Mouse (Mus musculus): ENCODE data around the gene Klrb1f. TPM values are rescaled to one million over a fixed set of nuclear protein-coding genes. Genes with fewer than 3 reads are reported as not detected.
"Not testable (repeated sequence)": the region's sequence is repeated elsewhere in the genome, so short reads cannot be mapped to it uniquely, and the experiment has no call there.

Klrb1f gene
- polyA plus RNA-seq, 1 experiment from 2014 or later, result 0.55 TPM

DNA sequence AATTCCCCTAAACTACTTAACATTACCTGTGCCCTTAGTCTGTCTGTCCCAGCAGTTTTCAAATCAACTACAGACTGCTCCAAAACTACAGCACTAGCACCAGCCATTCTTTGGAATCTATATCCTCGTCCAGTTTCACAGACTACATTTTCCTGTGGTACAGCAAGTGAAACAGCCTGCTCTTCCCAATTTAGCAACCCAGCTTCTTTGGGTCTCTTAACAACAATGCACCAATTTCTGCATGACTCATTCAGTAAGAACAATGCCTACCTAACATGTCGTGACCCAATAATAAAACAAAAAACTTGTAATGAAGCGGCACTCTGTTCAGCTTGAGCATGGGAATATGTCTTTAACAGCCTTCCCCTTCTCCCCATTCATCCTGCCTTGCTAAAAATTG lies 19.7 kb downstream of the Klrb1f start:
- no peak for ATAC-seq (replicated peaks; ENCODE audit: extremely low read depth, insufficient read depth, low FRiP score)
- 60% methylated on average over 3 of the region's 3 CpGs for WGBS
- Histone ChIP-seq H3K9ac (ENCODE audit: low read length) (no peak overlapping the region), H3K4me2 (ENCODE audit: low read depth, low read length) (no peak overlapping the region), H3K27ac (ENCODE audit: low read length) (no peak overlapping the region), H3K27me3 (ENCODE audit: control insufficient read depth, insufficient read depth, low read length) (no peaks in the 10 kb centered on the region), H3K36me3 (ENCODE audit: control insufficient read depth, insufficient read depth) (no peaks in the 10 kb centered on the region), H3K4me1 (ENCODE audit: control insufficient read depth, insufficient read depth, low read length) (no peaks in the 10 kb centered on the region), H3K9me3 (replicated peaks; ENCODE audit: control insufficient read depth, low read length) (no peaks in the 10 kb centered on the region), H3K4me3 (ENCODE audit: low read length) (no peak overlapping the region)

- Histone ChIP-seq H3K9ac (ENCODE audit: low read length) (no peak overlapping the region), H3K27ac (ENCODE audit: low read length) (no peak overlapping the region), H3K4me2 (ENCODE audit: low read depth, low read length) (no peak overlapping the region), H3K4me3 (ENCODE audit: low read length) (no peak overlapping the region), H3K36me3 (ENCODE audit: control insufficient read depth, insufficient read depth) (no peaks in the 10 kb centered on the region), H3K9me3 (replicated peaks; ENCODE audit: control insufficient read depth, low read length) (no peaks in the 10 kb centered on the region), H3K4me1 (ENCODE audit: control insufficient read depth, insufficient read depth, low read length) (no peaks in the 10 kb centered on the region), H3K27me3 (ENCODE audit: control insufficient read depth, insufficient read depth, low read length) (no peaks in the 10 kb centered on the region)
- 85% methylated on average over 3 of the region's 3 CpGs for WGBS
- ATAC-seq (replicated peaks; ENCODE audit: extremely low read depth, insufficient read depth, low FRiP score), result no peak
These were observed 20.2 kb downstream of the Klrb1f start for GRCm38 (mm10) chr6:129065857-129066256.

GRCm38 (mm10) chr6:129066530-129066929 lies 20.8 kb downstream of the Klrb1f start:
- H3K36me3 ChIP-seq (ENCODE audit: control insufficient read depth, insufficient read depth), result no peaks in the 10 kb centered on the region
- H3K4me3 ChIP-seq (ENCODE audit: low read length), result no peak overlapping the region
- H3K9ac ChIP-seq (ENCODE audit: low read length), result no peak overlapping the region
- no peaks in the 10 kb centered on the region for H3K4me1 ChIP-seq (ENCODE audit: control insufficient read depth, insufficient read depth, low read length)
- ATAC-seq (replicated peaks; ENCODE audit: extremely low read depth, insufficient read depth, low FRiP score), result no peak
- H3K9me3 ChIP-seq (replicated peaks; ENCODE audit: control insufficient read depth, low read length), result 0 out of 2 replicates have a peak, but pooled peaks cover 2% of the 10 kb centered on the region
- no peak overlapping the region for H3K4me2 ChIP-seq (ENCODE audit: low read depth, low read length)
- H3K27ac ChIP-seq (ENCODE audit: low read length), result no peak overlapping the region
- no peaks in the 10 kb centered on the region for H3K27me3 ChIP-seq (ENCODE audit: control insufficient read depth, insufficient read depth, low read length)

DNA sequence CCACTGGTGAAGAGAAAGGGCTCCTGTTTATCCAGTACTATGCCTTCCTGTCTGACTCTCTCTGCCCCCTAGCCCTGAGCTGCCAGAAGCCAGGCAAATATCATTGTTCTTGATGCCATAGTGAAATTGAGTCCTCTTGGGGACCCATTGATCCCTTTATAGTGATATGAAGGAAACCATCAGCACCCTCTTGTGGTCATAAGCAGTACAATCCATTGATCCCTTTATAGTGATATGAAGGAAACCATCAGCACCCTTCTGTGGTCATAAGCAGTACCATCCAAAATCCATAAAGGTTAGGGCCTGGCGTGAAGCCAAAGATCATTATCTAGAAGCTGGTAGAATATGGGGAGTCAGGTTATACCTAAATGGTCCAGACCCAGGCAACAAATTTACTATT lies 21.3 kb downstream of the Klrb1f start:
- H3K4me3 ChIP-seq (ENCODE audit: low read length), result no peak overlapping the region
- 0 out of 2 replicates have a peak, but pooled peaks have one; percentile 23 for ATAC-seq (replicated peaks; ENCODE audit: extremely low read depth, insufficient read depth, low FRiP score)
- 44% methylated on average over 1 of the region's 1 CpGs for WGBS

DNA sequence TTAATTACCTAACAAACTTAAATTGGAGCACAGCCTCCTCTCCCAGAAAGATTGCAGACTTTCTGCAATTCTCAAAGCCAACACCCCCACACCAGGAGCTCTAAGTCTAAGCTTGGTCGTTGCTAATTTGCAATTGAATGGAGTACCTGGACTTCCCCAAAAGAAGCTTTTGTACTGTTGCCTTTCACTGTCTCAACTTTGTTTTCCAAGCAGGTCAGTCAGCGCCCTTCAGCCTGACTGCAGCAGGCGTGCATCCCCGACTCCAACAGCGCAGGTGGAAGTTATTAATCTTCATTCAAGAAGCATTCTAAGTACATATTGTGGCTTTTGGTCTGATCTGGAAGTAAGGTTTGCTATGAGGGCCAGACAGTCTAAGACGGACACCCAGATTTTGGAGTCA lies 39.4 kb downstream of the Klrb1f start:
- Histone ChIP-seq H3K27me3 (ENCODE audit: control insufficient read depth, insufficient read depth, low read length) (no peaks in the 10 kb centered on the region), H3K4me1 (ENCODE audit: control insufficient read depth, insufficient read depth, low read length) (no peaks in the 10 kb centered on the region), H3K27ac (ENCODE audit: low read length) (no peak overlapping the region), H3K9ac (ENCODE audit: low read length) (no peak overlapping the region), H3K36me3 (ENCODE audit: control insufficient read depth, insufficient read depth) (no peaks in the 10 kb centered on the region), H3K4me2 (ENCODE audit: low read depth, low read length) (no peak overlapping the region), H3K4me3 (ENCODE audit: low read length) (no peak overlapping the region), H3K9me3 (replicated peaks; ENCODE audit: control insufficient read depth, low read length) (no peaks in the 10 kb centered on the region; the same call in 1 of the 2 replicates)
- no peak for ATAC-seq (replicated peaks; ENCODE audit: extremely low read depth, insufficient read depth, low FRiP score)
- WGBS, result 87% methylated on average over 6 of the region's 6 CpGs

More for the DNA sequence above, 21.3 kb downstream of the Klrb1f start:
- Histone ChIP-seq H3K36me3 (ENCODE audit: control insufficient read depth, insufficient read depth) (no peaks in the 10 kb centered on the region), H3K27me3 (ENCODE audit: control insufficient read depth, insufficient read depth, low read length) (no peaks in the 10 kb centered on the region), H3K4me2 (ENCODE audit: low read depth, low read length) (no peak overlapping the region), H3K4me1 (ENCODE audit: control insufficient read depth, insufficient read depth, low read length) (no peaks in the 10 kb centered on the region), H3K9me3 (replicated peaks; ENCODE audit: control insufficient read depth, low read length) (0 out of 2 replicates have a peak, but pooled peaks cover 2% of the 10 kb centered on the region), H3K27ac (ENCODE audit: low read length) (no peak overlapping the region), H3K9ac (ENCODE audit: low read length) (no peak overlapping the region)

GRCm38 (mm10) chr6:129086031-129086430 lies 40.3 kb downstream of the Klrb1f start:
- not testable (repeated sequence) for H3K4me1 ChIP-seq (ENCODE audit: control insufficient read depth, insufficient read depth, low read length); ATAC-seq (replicated peaks; ENCODE audit: extremely low read depth, insufficient read depth, low FRiP score); H3K4me3 ChIP-seq (ENCODE audit: low read length); H3K4me2 ChIP-seq (ENCODE audit: low read depth, low read length); H3K9me3 ChIP-seq (replicated peaks; ENCODE audit: control insufficient read depth, low read length); H3K36me3 ChIP-seq (ENCODE audit: control insufficient read depth, insufficient read depth); H3K27ac ChIP-seq (ENCODE audit: low read length); H3K9ac ChIP-seq (ENCODE audit: low read length); H3K27me3 ChIP-seq (ENCODE audit: control insufficient read depth, insufficient read depth, low read length)
- WGBS, result 75% methylated on average over 2 of the region's 2 CpGs

- Histone ChIP-seq H3K4me1 (ENCODE audit: control insufficient read depth, insufficient read depth, low read length) (no peaks in the 10 kb centered on the region), H3K36me3 (ENCODE audit: control insufficient read depth, insufficient read depth) (no peaks in the 10 kb centered on the region), H3K4me2 (ENCODE audit: low read depth, low read length) (no peak overlapping the region), H3K4me3 (ENCODE audit: low read length) (no peak overlapping the region), H3K9ac (ENCODE audit: low read length) (no peak overlapping the region), H3K27me3 (ENCODE audit: control insufficient read depth, insufficient read depth, low read length) (no peaks in the 10 kb centered on the region), H3K9me3 (replicated peaks; ENCODE audit: control insufficient read depth, low read length) (no peaks in the 10 kb centered on the region; the same call in 1 of the 2 replicates), H3K27ac (ENCODE audit: low read length) (no peak overlapping the region)
- ATAC-seq (replicated peaks; ENCODE audit: extremely low read depth, insufficient read depth, low FRiP score), result no peak
- WGBS, result 70% methylated on average over 1 of the region's 1 CpGs
These were observed 42.5 kb downstream of the Klrb1f start for GRCm38 (mm10) chr6:129088161-129088560.

DNA sequence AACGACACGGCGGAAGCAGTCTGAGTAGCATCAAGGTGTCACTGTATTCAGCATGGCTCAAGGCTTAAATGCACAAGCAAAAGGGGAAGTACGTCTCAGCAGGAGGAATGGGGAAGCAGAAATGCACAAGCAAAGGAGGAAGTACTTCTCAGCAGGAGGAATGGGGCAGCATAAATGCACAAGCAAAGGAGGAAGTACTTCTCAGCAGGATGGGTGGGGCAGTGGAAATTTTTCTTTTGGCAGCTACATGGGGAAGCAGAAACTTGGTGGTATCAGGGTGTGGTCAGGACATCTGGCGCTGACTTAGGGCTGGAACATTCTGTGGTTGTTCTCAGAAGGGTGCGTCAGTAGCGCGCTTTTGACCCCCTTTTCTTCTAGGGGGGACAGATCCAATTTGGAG lies 42.9 kb downstream of the Klrb1f start:
- H3K4me1 ChIP-seq (ENCODE audit: control insufficient read depth, insufficient read depth, low read length); H3K27me3 ChIP-seq (ENCODE audit: control insufficient read depth, insufficient read depth, low read length); H3K9me3 ChIP-seq (replicated peaks; ENCODE audit: control insufficient read depth, low read length); H3K4me2 ChIP-seq (ENCODE audit: low read depth, low read length); H3K36me3 ChIP-seq (ENCODE audit: control insufficient read depth, insufficient read depth); H3K4me3 ChIP-seq (ENCODE audit: low read length); H3K9ac ChIP-seq (ENCODE audit: low read length); ATAC-seq (replicated peaks; ENCODE audit: extremely low read depth, insufficient read depth, low FRiP score); H3K27ac ChIP-seq (ENCODE audit: low read length): not testable (repeated sequence)
- WGBS, result 91% methylated on average over 8 of the region's 8 CpGs

DNA sequence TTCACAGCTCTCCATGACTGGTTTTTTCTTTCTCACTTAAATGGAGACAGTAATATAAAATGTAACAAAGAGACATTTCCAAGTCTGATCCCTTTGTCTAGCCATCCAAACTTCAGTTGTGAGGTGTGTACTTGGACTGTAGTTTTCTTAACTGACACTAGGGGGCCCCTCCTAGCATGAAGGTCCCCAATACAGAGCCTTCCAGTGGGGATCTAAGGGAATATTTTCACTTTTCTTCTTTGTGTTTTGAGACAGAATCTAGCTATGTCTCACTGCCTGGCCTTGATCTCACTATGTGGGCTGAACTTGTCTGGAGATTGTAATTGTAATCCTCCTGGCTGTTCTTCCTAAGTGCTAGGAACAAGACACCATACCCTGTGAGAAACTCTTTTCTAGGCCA lies 49.5 kb downstream of the Klrb1f start:
- Histone ChIP-seq H3K36me3 (ENCODE audit: control insufficient read depth, insufficient read depth) (no peaks in the 10 kb centered on the region), H3K9ac (ENCODE audit: low read length) (no peak overlapping the region), H3K9me3 (replicated peaks; ENCODE audit: control insufficient read depth, low read length) (no peaks in the 10 kb centered on the region), H3K4me3 (ENCODE audit: low read length) (no peak overlapping the region), H3K27ac (ENCODE audit: low read length) (no peak overlapping the region), H3K4me1 (ENCODE audit: control insufficient read depth, insufficient read depth, low read length) (no peaks in the 10 kb centered on the region), H3K4me2 (ENCODE audit: low read depth, low read length) (no peak overlapping the region), H3K27me3 (ENCODE audit: control insufficient read depth, insufficient read depth, low read length) (no peaks in the 10 kb centered on the region)
- no peak; the same call in 1 of the 2 replicates for ATAC-seq (replicated peaks; ENCODE audit: extremely low read depth, insufficient read depth, low FRiP score)

- 19% methylated on average over 1 of the region's 1 CpGs for WGBS
- no peak for ATAC-seq (replicated peaks; ENCODE audit: extremely low read depth, insufficient read depth, low FRiP score)
- Histone ChIP-seq H3K4me3 (ENCODE audit: low read length) (no peak overlapping the region), H3K27me3 (ENCODE audit: control insufficient read depth, insufficient read depth, low read length) (no peaks in the 10 kb centered on the region), H3K4me2 (ENCODE audit: low read depth, low read length) (no peak overlapping the region), H3K36me3 (ENCODE audit: control insufficient read depth, insufficient read depth) (no peaks in the 10 kb centered on the region), H3K4me1 (ENCODE audit: control insufficient read depth, insufficient read depth, low read length) (no peaks in the 10 kb centered on the region), H3K9ac (ENCODE audit: low read length) (no peak overlapping the region), H3K9me3 (replicated peaks; ENCODE audit: control insufficient read depth, low read length) (no peaks in the 10 kb centered on the region), H3K27ac (ENCODE audit: low read length) (no peak overlapping the region)
These were observed 52.2 kb downstream of the Klrb1f start for GRCm38 (mm10) chr6:129097929-129098328.
